Mouse (Mus musculus) hindbrain, embryonic 11.5 days (tissue): ENCODE data around the gene Tsc2. TPM values are rescaled to one million over a fixed set of nuclear protein-coding genes. Genes with fewer than 3 reads are reported as not detected.
A peak's percentile ranks its signal among the peaks of the same experiment; 100 is the strongest.

Source experiments
- ATAC-seq: fragments of 200-750 bp; cut with Nextera tagmentation; 2 replicates; pipeline ENCODE4 v1.8.0; 2017; ENCODE audit warnings: mild to moderate bottlenecking, moderate TSS enrichment, moderate library complexity; ENCODE audit not compliant: low FRiP score
- DNase-seq: peaks from one replicate; pipeline ENCODE4 v3.0.0-alpha.2; 2015; ENCODE audit warnings: low spot score
- H3K27ac ChIP-seq: fragments of 300-500 bp; sonication (generic); 2 replicates; pipeline ENCODE4 v1.5.1; 2014; ENCODE audit warnings: mild to moderate bottlenecking, low read depth, low read length
- H3K27me3 ChIP-seq: fragments of 300-500 bp; sonication (generic); 2 replicates; pipeline ENCODE4 v1.6.1; 2014; ENCODE audit warnings: mild to moderate bottlenecking, low read length, moderate library complexity, mixed read lengths; ENCODE audit not compliant: control insufficient read depth, insufficient read depth
- H3K36me3 ChIP-seq: fragments of 300-500 bp; sonication (generic); 2 replicates; pipeline ENCODE4 v1.6.1; 2014; ENCODE audit warnings: mild to moderate bottlenecking, low read length, moderate library complexity, mixed read lengths; ENCODE audit not compliant: control insufficient read depth, insufficient read depth
- H3K4me1 ChIP-seq: fragments of 300-500 bp; sonication (generic); replicated peaks from 2 replicates; pipeline ENCODE4 v1.6.1; 2014; ENCODE audit warnings: low read length, mixed read lengths; ENCODE audit not compliant: control insufficient read depth, insufficient read depth
- H3K4me2 ChIP-seq: fragments of 300-500 bp; sonication (generic); replicated peaks from 2 replicates; pipeline ENCODE4 v1.6.1; 2014; ENCODE audit warnings: mild to moderate bottlenecking, low read depth, low read length
- H3K4me3 ChIP-seq: fragments of 300-500 bp; sonication (generic); 2 replicates; pipeline ENCODE4 v1.5.1; 2014; ENCODE audit warnings: low read depth, low read length
- H3K9ac ChIP-seq: fragments of 300-500 bp; sonication (generic); 2 replicates; pipeline ENCODE4 v1.6.1; 2014; ENCODE audit warnings: low read depth, low read length
- H3K9me3 ChIP-seq: fragments of 300-500 bp; sonication (generic); 2 replicates; pipeline ENCODE4 v1.6.1; 2016; ENCODE audit warnings: low read length; ENCODE audit not compliant: control insufficient read depth
- WGBS: fragments of 180-500 bp; shearing (Covaris S2); extraction: QIAGEN DNeasy Blood & Tissue Kit; methylation state at CpG from one replicate; pipeline ENCODE4 v1.1.7; 2014; 5-methylcytosine and 5-hydroxymethylcytosine counted together
- polyA plus RNA-seq: library from polyadenylated mRNA; unstranded; fragments of >200 nt; fragmentation: Nextera tagmentation; extraction: Ambion mirVana; gene quantifications from 2 replicates; pipeline ENCODE4 v1.2.1, GENCODE M21; 2014

Tsc2 gene
- polyA plus RNA-seq = 46.5 and 53.6 TPM in 2 replicates

GRCm38 (mm10) chr17:24632167-24632812, at the start of gene Tsc2, which contains the start of gene Nthl1:
Gene Tsc2 (minus strand): TSS chr17:24632630.
Gene Nthl1 (plus strand): TSS chr17:24632680.
- WGBS = 2% methylated on average over 51 of the region's 51 CpGs
- DNase-seq (peak; percentile 92), ATAC-seq (peak; percentile 88)
- H3K27ac ChIP-seq = no peak within 1 kb of the TSS
- no peaks in the 10 kb centered on the region for H3K9me3 ChIP-seq
- H3K27me3 ChIP-seq = no peaks in the 10 kb centered on the region
- peaks cover 6% of the 10 kb centered on the region for H3K4me1 ChIP-seq
- no peaks in the 10 kb centered on the region for H3K36me3 ChIP-seq
- peak within 1 kb of the TSS; percentile 70 for H3K9ac ChIP-seq
- peak within 1 kb of the TSS; percentile 62 for H3K4me3 ChIP-seq
- peak within 1 kb of the TSS; percentile 72 for H3K4me2 ChIP-seq

- H3K9me3 ChIP-seq = no peaks in the 10 kb centered on the region
- WGBS = 95% methylated on average over 24 of the region's 24 CpGs
- DNase-seq (no peak), ATAC-seq (no peak)
- peaks cover 14% of the 10 kb centered on the region for H3K36me3 ChIP-seq
- no peak overlapping the region for H3K4me3 ChIP-seq
- H3K27me3 ChIP-seq = no peaks in the 10 kb centered on the region
- no peak overlapping the region for H3K9ac ChIP-seq
- H3K4me2 ChIP-seq = no peak overlapping the region
- no peaks in the 10 kb centered on the region for H3K4me1 ChIP-seq
- H3K27ac ChIP-seq = no peak overlapping the region
Observed at GRCm38 (mm10) chr17:24677500-24678080, 45.2 kb upstream of the Tsc2 start.

GRCm38 (mm10) chr17:24676877-24677276, 44.4 kb upstream of the Tsc2 start:
- Histone ChIP-seq H3K9me3 (no peaks in the 10 kb centered on the region), H3K36me3 (peaks cover 14% of the 10 kb centered on the region), H3K27ac (no peak overlapping the region), H3K27me3 (no peaks in the 10 kb centered on the region), H3K4me3 (no peak overlapping the region), H3K4me1 (no peaks in the 10 kb centered on the region; the same call in 1 of the 2 replicates), H3K4me2 (no peak overlapping the region), H3K9ac (no peak overlapping the region)
- 94% methylated on average over 5 of the region's 5 CpGs for WGBS
- DNase-seq (no peak), ATAC-seq (no peak)

- Histone ChIP-seq H3K27me3 (no peaks in the 10 kb centered on the region), H3K9ac (no peak overlapping the region), H3K9me3 (no peaks in the 10 kb centered on the region), H3K4me2 (no peak overlapping the region), H3K27ac (no peak overlapping the region), H3K4me3 (no peak overlapping the region), H3K4me1 (peaks cover 3% of the 10 kb centered on the region), H3K36me3 (peaks cover 14% of the 10 kb centered on the region)
- WGBS = 64% methylated on average over 2 of the region's 2 CpGs
- ATAC-seq (no peak), DNase-seq (peak; percentile 79)
Observed at GRCm38 (mm10) chr17:24676187-24676586, 43.8 kb upstream of the Tsc2 start.

- no peak overlapping the region for H3K27ac ChIP-seq
- no peak overlapping the region for H3K9ac ChIP-seq
- H3K4me1 ChIP-seq = peaks cover 3% of the 10 kb centered on the region
- no peaks in the 10 kb centered on the region for H3K27me3 ChIP-seq
- DNase-seq (no peak), ATAC-seq (no peak)
- H3K36me3 ChIP-seq = peaks cover 7% of the 10 kb centered on the region
- 85% methylated on average over 7 of the region's 7 CpGs for WGBS
- no peak overlapping the region for H3K4me2 ChIP-seq
- H3K4me3 ChIP-seq = no peak overlapping the region
- no peaks in the 10 kb centered on the region for H3K9me3 ChIP-seq
Observed at GRCm38 (mm10) chr17:24674277-24674676, 41.8 kb upstream of the Tsc2 start.

- DNase-seq (no peak), ATAC-seq (no peak)
- H3K4me3 ChIP-seq = no peak overlapping the region
- no peak overlapping the region for H3K27ac ChIP-seq
- no peaks in the 10 kb centered on the region for H3K36me3 ChIP-seq
- H3K4me1 ChIP-seq = peaks cover 3% of the 10 kb centered on the region
- no peak overlapping the region for H3K9ac ChIP-seq
- no peaks in the 10 kb centered on the region for H3K27me3 ChIP-seq
- WGBS = 31% methylated on average over 5 of the region's 5 CpGs
- no peaks in the 10 kb centered on the region for H3K9me3 ChIP-seq
- no peak overlapping the region for H3K4me2 ChIP-seq
Observed at GRCm38 (mm10) chr17:24672141-24672540, 39.7 kb upstream of the Tsc2 start.

DNA sequence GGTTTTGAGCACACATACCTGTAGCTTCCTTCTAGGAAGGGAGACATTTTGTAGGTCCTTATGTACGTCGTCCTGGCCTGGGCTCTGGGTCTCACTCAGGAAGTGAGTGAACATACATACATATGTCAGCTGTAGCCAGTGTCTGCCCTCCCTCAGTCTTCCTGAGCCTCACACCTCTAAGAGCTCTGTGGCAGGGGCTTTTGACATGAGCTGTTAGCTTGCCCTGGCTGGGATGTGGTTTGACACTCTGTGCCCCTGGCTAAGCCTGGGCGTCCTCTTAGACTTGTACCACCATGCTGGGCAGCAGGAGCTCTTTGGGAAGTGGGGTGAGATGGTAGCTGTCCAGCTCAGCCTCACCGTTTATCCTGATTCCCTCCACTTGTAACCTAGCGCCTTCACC, 38.9 kb upstream of the Tsc2 start:
- ATAC-seq = no peak
- DNase-seq = no peak
- 0 out of 2 replicates have a peak overlapping the region, but pooled peaks have one; percentile 1 for H3K4me3 ChIP-seq

DNA sequence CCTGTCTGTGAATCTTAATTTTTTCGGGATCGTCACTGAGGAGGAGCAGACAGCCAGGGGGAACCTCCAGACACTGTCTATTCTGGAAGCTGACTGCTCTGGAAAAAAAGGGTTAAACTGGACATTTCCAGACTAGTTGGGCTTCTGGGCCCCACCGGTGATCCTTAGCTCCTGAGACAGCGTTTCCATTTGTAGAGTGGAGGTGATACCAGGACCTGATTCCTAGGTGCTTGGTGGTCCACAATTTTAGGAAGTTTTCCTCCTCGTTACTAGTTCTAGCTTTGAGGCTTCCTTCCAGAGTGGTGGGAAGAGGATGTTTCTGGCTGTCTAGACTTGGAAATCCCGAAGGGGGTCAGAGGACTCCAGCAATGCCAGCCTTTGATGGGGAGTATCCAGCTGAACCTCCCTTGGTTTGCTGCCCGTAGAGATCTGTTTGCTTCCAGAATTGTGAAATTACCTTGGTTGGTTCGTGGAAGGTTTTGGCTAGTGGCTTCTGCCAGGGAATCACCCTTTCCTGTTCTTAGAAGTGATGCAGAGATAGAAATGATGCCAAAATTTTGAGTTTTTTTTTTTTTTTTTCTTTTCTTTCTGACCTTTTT, 37.9 kb upstream of the Tsc2 start:
- H3K4me3 ChIP-seq = peak overlapping the region; percentile 100
- H3K27ac ChIP-seq = peak overlapping the region; percentile 82; the same call in 1 of the 2 replicates
- H3K4me2 ChIP-seq = peak overlapping the region; percentile 75
- H3K4me1 ChIP-seq = peaks cover 3% of the 10 kb centered on the region
- H3K27me3 ChIP-seq = no peaks in the 10 kb centered on the region
- DNase-seq (no peak), ATAC-seq (no peak)
- 14% methylated on average over 8 of the region's 8 CpGs for WGBS
- H3K36me3 ChIP-seq = no peaks in the 10 kb centered on the region
- no peaks in the 10 kb centered on the region for H3K9me3 ChIP-seq
- peak overlapping the region; percentile 96 for H3K9ac ChIP-seq

More for the DNA sequence above, 38.9 kb upstream of the Tsc2 start:
- Histone ChIP-seq H3K27ac (no peak overlapping the region), H3K4me2 (no peak overlapping the region; the same call in 1 of the 2 replicates), H3K36me3 (no peaks in the 10 kb centered on the region), H3K9me3 (no peaks in the 10 kb centered on the region), H3K9ac (peak overlapping the region; percentile 19; the same call in 1 of the 2 replicates), H3K27me3 (no peaks in the 10 kb centered on the region), H3K4me1 (peaks cover 3% of the 10 kb centered on the region)
- 70% methylated on average over 5 of the region's 5 CpGs for WGBS
